Mouse (Mus musculus) thymus, adult 2 months (tissue): ENCODE measurements at regions not wholly inside any gene's neighbourhood (a gene's known extent, or its start where the extent isn't known, plus 50 kb on each side); places are given as distances from the start of the nearest gene placed in this dataset.
A peak's percentile ranks its signal among the peaks of the same experiment; 100 is the strongest.

Experiments
- CTCF ChIP-seq: fragments of 200-500 bp; IDR thresholded peaks from 2 replicates; pipeline ENCODE4 v1.5.1; 2012; ENCODE audit warnings: mild to moderate bottlenecking, control low read depth, low read length, moderate library complexity, borderline replicate concordance; ENCODE audit not compliant: control insufficient read depth, poor library complexity, insufficient read depth; ENCODE audit errors: extremely low read depth
- POLR2A ChIP-seq: fragments of 200-500 bp; IDR thresholded peaks from 2 replicates; pipeline ENCODE4 v1.6.1; 2012; ENCODE audit warnings: mild to moderate bottlenecking, low read length, control low read depth, moderate library complexity; ENCODE audit not compliant: control insufficient read depth, poor library complexity, insufficient read depth; ENCODE audit errors: extremely low read depth

GRCm38 (mm10) chr17:84036056-84036455, 151.7 kb downstream of the Zfp36l2 start:
- TF ChIP-seq CTCF (peak; percentile 62; the same call in 1 of the 2 replicates), POLR2A (no peak)
